Mouse (Mus musculus) frontal cortex, postnatal 14 days (tissue): ENCODE results near the gene Uvrag.
A peak's percentile ranks its signal among the peaks of the same experiment; 100 is the strongest.

Experiments
- DNase-seq, 2 experiments: peaks; one replicate each; pipeline ENCODE4 v3.0.0; 2022; ENCODE audit warnings: low spot score in 2 of 2

The Uvrag gene

DNA sequence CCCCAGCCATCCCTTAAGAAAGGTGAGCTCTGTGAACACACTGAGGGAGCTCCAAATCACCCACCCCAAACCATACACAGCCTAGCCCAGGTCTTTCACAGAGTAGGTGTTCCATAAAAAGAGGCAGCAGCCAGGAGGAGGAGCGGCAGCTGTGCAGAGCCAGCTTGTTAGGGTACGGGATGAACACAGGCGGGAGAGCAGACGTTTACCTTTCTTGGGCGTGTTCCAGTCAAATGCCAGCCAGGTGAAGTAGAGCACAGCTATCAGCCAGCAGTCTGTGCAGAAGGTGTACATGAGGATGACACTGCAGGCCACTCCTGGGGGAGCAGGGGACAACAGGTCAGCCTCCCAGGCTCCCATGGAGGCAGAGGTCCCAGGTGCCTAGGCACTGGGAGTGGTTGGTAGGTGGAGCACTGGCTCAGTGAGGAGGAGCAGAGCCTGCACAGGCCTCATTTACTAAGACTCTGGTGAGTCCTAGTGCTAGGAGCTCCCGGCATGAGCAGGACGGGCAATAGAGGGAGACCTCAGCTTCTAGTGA is 24.0 kb upstream of the Uvrag start:
- no peak for DNase-seq

DNA sequence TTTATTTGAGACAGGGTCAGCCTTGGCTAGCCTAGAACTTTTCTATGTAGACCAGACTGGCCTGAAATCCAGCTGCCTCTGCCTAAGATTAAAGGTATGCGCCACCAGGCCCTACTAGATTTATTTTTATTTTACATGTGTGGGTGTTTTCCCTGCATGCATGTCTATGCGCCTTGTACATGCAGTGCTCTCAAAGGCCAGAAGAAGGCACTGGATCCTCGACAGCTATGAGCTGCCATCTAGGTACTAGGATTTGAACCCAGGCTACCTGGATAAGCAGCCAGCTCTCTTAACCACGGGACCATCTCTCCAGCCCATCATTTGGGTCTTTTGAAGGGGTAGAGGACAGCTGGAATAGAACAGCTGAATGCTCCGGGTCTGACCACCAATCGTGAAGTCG is 21.5 kb upstream of the Uvrag start:
- DNase-seq, result no peak

- DNase-seq, result no peak
Observed at GRCm38 (mm10) chr7:99161961-99162360, 21.0 kb upstream of the Uvrag start.

DNA sequence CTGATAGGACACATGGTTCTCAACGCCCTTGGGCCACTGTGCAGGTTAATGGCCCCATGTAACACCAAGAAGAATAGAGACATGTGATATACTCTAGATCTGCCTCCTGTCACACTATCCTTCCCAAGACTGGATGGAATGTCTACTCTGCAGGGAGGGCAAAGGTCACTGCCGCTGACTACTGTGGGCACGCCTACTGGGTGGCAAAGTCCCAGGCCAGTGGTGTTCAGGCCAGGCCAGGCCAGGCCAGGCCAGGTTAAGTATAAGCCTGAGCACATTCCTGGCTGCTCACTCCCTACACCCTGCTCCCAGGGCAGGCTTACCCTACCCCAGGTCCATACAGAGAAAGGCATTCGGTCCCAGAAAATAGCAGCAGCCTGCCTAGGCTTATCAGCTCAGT is 20.6 kb upstream of the Uvrag start:
- DNase-seq, result no peak

DNA sequence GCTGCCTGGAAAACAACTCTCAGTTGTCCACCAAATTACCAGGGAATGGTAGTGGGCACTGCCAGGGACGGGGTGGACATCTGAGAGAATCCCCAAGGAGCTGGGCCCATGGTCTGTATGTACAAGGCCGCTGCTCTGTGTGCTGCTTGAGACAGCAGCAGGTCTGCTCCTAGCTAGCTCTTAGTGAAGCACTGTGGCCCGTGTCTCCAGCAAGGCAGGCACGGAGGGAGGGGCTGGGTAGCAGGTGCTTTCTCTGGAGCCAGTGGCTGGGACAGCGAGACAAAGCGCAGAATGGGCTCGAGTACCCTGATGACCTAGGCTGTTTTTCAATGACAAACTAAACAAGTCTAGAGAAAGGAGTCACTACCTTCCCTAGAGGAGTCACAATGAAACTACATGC is 20.1 kb upstream of the Uvrag start:
- DNase-seq, result no peak

GRCm38 (mm10) chr7:99159446-99159845 is 18.5 kb upstream of the Uvrag start:
- no peak for DNase-seq

GRCm38 (mm10) chr7:99158904-99159303 is 18.0 kb upstream of the Uvrag start:
- DNase-seq, result no peak

DNA sequence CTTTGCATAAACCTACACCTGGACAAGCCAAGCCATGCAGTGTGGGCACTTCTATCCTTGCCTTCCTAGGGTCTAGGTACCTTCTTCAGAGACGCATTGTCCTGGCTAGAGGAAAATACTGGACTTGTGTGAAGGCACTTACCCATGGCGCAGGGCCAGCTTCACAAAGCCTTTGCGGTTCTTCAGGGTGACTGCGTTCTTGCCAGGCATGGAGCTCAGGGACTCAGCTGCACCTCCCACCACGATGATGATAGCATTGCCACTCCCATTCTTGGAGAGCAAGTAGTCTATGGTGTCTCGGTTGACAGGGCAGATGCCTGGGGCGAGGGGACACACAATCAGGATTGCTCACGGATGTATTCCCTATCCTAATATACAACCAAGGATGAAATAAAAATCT is 17.1 kb upstream of the Uvrag start:
- DNase-seq, result no peak

GRCm38 (mm10) chr7:99156737-99157136 is 15.8 kb upstream of the Uvrag start:
- no peak for DNase-seq

DNA sequence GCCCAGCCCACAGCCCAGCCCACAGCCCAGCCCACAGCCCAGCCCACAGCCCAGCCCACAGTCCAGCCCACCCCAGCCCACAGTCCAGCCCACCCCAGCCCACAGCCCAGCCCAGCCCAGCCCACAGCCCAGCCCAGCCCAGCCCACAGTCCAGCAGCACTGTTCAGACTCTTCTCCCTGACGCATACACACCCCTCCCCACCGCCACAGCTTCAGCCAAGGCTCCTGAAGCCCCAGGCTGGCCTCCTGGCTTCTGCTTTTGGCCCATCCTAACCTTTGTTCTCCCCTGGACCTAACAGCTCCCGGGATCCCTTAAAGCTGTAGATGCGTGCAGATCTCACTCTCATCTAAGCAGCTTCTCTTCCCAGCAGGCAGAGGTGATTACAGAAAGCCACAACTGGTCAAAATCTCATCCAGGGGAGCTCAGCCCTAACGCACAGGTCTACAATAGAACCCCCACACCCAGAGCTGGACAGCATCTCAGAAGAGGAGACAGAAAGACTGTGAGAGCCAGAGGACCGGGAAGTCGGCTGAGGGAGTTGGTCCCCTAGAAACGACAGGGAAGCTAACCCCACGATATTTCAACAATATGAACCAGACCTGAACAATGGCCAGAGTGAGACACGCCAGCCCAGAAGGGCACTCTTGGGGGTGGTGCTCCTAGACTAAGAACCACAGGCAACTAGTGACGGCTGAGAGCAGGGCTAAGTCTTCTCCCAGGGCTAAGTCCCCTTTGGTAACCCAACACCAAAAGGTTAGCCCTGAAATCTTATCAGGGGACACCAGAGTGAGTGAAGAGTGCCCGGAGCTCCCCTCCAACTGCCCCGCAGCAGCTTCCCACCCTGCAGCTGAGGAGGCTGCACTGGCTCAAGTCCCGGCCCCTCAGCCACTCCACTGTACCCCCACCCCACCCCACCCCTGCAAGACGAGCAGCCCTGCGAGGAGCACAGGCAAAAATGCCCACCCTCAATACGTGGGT is 14.7 kb upstream of the Uvrag start:
- DNase-seq, result no peak

- no peak for DNase-seq
Observed at GRCm38 (mm10) chr7:99154648-99155151, 13.8 kb upstream of the Uvrag start.

DNA sequence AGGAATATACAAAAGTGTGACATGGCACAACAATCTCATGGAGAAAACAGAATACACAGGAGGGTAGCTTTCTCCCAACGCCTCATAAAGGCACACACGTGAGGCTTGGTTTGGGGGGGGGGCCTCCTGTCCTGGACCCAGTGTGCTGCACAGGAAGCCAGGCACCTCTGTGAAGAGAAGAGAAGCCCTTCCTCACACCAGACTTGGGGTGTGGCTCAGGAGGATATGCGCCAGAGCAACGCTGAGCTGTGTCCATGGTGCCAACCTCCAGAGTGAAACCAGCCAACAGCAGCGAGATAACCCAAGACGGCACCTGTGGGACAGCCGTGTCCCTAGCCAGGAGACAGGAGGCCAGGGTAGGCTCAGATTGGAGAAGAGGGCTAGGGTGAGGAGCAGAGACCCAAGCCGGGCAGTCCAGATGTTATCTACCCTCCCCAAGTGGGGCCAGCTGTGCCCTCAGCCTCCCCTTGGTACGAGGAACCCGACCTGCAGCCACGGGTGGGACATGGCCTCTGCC is 12.8 kb upstream of the Uvrag start:
- DNase-seq, result no peak

DNA sequence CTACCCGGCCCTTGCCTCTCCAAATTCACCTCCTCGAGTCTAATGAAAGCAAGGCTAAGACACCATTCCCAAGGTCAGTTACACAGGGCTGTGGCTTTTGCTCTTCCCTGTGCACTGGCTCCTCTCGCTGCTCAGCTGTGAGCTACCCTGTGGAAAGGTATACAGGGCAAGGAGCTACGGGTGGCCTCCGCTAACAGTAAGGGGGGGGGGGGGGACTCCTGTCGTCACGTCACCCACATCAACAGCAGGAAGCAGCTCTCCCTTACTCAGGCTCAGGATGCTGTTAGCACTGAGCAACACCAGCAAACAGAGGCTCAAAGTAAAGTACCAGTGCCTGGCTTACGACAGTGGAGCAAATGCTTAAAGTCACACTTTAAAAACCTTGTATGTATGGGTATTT is 11.8 kb upstream of the Uvrag start:
- no peak for DNase-seq

- DNase-seq, result peak; percentile 88 to 91
Observed at GRCm38 (mm10) chr7:99151342-99151741, 10.4 kb upstream of the Uvrag start.

DNA sequence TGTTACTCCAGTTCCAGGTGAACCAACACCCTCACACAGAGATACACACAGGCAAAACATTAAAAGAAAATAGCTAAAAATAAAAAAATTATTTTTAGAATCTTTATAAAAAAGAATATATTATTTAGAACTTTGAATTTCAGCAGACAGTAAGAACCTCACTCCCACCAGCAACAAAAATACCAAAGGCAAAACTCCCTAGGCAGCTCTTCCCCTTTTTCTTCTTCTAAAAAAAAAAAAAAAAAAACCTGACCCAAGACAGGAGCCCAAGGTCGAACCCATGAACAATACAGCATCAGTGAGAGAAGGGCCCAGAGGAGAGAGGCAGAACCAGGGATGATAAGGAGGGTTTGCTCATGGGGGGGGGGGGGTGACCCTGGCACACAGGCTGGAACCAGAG is 8.1 kb upstream of the Uvrag start:
- DNase-seq, result no peak

GRCm38 (mm10) chr7:99147494-99147893 is 6.6 kb upstream of the Uvrag start:
- DNase-seq, result no peak

- DNase-seq, result no peak
Observed at GRCm38 (mm10) chr7:99146906-99147305, 6.0 kb upstream of the Uvrag start.

DNA sequence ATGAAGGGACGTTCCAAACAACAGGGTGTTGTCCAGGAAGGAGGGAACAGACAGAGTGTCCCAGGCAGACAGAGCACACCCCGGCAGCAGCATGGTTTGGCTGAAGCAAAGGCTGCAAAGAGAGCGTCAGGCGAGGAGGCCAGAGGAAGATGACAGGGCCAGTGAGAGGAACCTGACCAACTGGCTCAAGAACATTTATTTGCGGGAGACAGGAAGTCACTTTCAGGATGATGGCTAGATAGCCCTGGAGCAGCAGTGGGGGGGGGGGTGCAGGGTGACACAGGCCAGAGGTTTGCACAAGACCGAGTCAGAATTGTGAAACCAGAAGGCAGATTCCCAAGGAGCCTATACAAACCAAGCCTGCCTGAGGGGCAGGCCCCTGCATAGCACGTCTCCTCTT is 5.1 kb upstream of the Uvrag start:
- DNase-seq, result no peak

DNA sequence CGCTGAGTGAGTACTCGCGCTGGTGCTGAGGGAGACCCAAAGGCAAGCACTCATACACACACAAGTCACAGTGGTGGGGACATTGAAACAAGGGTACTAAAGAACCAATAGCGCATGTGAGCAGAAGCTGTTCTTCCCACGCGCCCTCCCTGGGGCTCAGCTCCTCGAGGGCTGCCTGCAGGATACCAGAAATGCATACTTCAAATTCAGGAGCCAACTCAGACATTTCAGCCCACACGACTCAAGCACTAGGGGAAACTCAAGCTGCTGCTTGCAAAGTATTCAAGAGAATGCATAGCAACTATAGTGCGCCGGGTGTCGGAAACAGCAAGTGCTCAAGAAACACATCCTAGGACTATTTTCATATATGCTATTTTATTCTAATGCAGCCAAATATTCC is 3.7 kb upstream of the Uvrag start:
- peak; percentile 51 to 64 for DNase-seq

GRCm38 (mm10) chr7:99143244-99143643 is 2.3 kb upstream of the Uvrag start:
- DNase-seq, result no peak

DNA sequence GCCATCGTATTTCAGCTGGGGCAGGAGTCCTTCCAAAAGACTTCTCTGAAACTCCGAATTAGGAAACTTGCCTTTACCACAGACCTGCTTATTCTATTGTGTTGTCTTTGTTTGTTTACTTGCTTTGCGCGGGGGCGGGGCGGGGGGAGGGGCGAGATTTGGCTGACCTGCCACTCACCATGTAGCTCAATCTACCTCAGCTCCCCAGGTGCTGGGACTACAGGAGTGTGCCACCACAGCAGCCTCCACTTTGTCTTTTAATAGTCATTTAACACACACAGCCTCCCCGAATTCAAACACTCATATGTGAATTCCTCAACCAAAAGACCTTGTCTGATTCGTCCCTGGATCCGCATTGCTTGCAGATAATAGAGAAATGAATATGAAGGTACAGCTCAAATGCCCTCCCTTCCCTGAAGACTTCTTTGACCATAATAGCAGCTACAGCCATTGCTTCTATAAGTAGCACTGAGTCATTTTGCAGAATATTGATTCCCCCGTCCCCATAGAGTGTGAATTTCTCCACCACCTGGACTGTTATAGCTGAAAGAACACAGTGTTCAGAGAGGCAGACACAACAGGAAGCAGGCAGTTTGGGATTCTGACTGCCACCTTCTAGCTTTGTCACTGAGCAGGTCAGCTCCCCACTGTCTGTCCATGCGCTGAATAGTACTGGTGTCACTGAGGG is 1.1 kb upstream of the Uvrag start:
- DNase-seq, result no peak

GRCm38 (mm10) chr7:99140511-99140910 is 430 bp downstream of the Uvrag start:
- DNase-seq, result no peak
